Mouse (Mus musculus): ENCODE data around the gene Ftsj1. TPM values are rescaled to one million over a fixed set of nuclear protein-coding genes. Genes with fewer than 3 reads are reported as not detected.

Gene Ftsj1
- total RNA-seq, 2 experiments from 2014 or later, result 23.2 to 29.7 TPM

GRCm38 (mm10) chrX:8222296-8222677 is 29.9 kb downstream of the Ftsj1 start:
- DNase-seq (ENCODE audit: extremely low spot score in 1 of 2, low spot score in 1 of 2), result peak in 1 of 2 experiments; percentile 26

DNA sequence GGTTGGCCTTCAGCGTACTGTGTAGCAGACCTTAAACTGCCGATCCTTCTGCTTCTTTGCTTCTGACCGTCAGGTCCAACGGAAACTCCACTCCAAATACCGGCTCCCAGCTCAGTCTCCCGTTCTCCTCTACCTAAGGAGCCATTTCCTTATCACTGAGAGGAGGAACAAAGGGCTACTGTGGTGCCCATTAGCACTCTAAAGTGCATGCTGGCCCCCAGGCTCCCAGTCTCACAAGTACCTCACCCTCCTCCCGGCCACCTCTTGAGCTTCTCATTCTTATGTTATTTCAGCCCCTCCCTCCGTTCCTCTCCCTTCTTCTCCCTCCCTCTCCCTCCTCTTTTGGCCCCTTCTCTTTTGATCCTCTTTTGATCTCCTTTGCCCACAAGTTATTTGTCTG is 32.6 kb downstream of the Ftsj1 start:
- DNase-seq (ENCODE audit: extremely low spot score in 1 of 2, low spot score in 1 of 2), result no peak

DNA sequence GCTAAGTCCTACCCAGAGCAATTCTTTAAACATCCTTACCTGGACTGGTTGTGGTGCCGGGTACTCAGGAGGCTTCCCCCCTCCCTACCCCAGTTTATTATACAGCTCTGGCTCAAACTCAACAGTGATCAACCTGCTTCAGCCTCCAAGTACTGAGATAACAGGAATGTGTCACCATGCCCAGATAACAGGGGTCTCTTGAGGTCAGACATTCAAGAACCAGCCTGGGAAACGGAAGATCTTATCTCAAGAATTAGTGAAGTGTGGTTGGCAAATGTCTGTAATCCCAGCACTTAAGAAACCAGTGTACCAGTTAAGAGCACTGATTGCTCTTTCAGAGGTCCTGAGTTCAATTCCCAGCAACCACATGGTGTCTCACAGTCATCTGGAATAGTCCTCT is 34.1 kb downstream of the Ftsj1 start:
- no peak for DNase-seq (ENCODE audit: extremely low spot score in 1 of 2, low spot score in 1 of 2)

DNA sequence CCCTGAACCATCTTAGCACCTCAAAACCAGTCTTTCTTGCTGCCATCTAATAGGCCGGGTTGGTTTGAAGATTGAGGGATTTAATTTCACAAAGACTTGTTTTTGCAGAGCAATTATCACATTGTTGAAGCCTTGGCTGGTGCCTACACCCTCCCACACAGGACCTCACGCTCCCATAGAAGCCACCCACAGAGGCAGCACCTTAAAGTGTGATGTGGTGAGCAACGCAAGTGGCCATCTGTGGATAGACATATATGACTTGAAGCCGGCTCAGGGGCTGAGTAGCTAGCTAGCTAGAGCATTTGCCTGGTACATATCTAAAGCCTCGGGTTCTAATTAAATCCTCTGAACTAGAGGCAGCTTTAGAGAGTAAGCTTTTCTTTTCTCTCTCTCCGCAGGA is 34.8 kb downstream of the Ftsj1 start:
- DNase-seq (ENCODE audit: extremely low spot score in 1 of 2, low spot score in 1 of 2), result no peak

GRCm38 (mm10) chrX:8211490-8212207 is 40.6 kb downstream of the Ftsj1 start:
- DNase-seq (ENCODE audit: extremely low spot score in 1 of 2, low spot score in 1 of 2), result no peak

GRCm38 (mm10) chrX:8209720-8210119 is 42.5 kb downstream of the Ftsj1 start:
- DNase-seq (ENCODE audit: extremely low spot score in 1 of 2, low spot score in 1 of 2), result no peak

GRCm38 (mm10) chrX:8207224-8207623 is 45.0 kb downstream of the Ftsj1 start:
- no peak for DNase-seq (ENCODE audit: extremely low spot score in 1 of 2, low spot score in 1 of 2)

GRCm38 (mm10) chrX:8206694-8207197 is 45.5 kb downstream of the Ftsj1 start:
- no peak for DNase-seq (ENCODE audit: extremely low spot score in 1 of 2, low spot score in 1 of 2)

DNA sequence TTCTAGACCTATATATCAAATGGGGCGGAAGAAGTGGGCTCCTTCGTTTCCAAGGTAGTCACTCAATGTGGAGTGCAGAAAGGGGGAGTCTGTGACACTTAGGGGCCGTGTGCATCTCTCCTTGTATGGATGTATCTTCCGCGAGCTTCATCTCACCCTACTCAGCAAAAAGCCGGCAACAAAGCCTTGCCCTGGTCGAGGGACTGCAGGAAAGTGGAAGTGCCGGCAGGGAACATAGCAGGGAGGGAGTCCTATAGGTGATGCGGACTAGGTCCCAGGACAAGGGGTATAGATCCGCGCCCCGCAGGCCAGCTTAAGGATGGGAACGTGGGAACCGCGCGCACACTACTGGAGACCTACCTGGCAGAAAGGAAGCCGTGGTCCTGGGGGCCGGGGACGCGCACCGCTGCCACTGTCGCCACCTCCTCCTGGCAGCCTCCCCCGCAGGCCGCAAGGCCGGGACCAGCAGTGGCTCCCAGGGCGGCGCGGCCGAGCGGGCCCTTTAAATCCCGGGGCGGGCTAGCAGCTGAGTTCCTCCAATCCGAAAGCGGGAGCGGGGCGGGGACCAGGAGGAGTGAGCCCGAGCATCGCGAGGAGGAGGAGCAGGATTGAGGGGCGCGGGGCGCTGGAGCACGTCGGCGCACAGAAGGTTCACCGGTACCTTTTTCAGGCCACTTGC is 46.1 kb downstream of the Ftsj1 start, which contains the start of gene Porcn:
Gene Porcn (minus strand): TSS at position 511 of the 679 bp plus-strand sequence.
- DNase-seq (ENCODE audit: extremely low spot score in 1 of 2, low spot score in 1 of 2), result peak; percentile 66 to 69

- no peak for DNase-seq (ENCODE audit: extremely low spot score in 1 of 2, low spot score in 1 of 2)
These were observed 46.7 kb downstream of the Ftsj1 start for GRCm38 (mm10) chrX:8205551-8205950.

- no peak for DNase-seq (ENCODE audit: extremely low spot score in 1 of 2, low spot score in 1 of 2)
These were observed 47.1 kb downstream of the Ftsj1 start for GRCm38 (mm10) chrX:8205088-8205487.

DNA sequence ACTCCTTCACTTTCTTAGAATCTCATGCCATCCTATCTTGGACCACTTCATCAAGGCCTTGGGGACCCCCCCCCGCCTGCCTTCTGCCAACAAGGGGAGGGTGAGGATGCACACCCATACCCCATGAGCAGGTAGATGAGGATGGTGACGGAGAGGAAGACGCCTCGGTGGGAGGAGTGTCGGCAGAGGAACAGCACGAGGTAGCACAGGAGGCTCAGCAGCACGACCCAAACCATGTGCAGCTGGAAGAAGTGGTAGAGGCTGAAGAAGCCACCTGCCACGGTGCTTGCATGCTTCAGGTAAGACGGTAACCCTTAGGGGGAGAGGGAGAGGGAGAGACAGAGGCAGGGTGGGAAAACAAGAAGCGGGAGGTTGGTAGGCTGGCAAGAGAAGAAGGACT is 48.1 kb downstream of the Ftsj1 start:
- DNase-seq (ENCODE audit: extremely low spot score in 1 of 2, low spot score in 1 of 2), result no peak

DNA sequence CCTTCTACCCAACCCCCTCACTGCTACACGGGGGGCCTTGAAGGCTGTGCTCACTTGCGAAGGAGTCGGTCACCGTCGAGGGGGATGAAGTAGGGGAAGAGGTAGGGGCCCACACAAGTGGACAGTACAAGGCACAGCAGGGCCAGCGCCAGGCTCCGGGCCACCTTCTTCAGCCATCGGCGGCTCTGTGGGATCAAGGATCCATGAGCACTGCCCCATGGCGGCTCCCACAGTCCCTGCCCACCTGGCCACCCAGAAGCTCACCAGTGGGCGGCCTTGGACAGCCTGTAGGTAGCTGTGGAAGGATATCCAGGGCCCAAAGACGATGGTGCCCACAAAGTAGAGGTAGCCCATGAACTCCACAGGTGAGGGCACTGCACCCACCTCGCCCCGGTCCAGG is 49.1 kb downstream of the Ftsj1 start:
- no peak for DNase-seq (ENCODE audit: extremely low spot score in 1 of 2, low spot score in 1 of 2)

DNA sequence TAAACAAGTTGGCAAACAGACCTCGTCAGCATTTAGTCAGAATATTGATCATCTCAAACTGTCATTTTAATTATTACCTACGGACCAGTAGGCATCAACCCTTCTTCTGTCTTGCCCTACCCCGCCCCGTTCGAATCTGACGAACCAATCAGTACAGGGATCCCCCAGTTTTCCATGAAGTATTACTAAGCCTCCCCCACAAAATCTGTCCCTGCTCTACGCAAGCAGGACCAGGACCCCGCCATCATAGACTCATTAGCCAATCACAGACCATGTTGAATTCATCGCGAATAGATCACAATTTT is 58.8 kb downstream of the Ftsj1 start, which contains the start of gene Ebp:
Gene Ebp (minus strand): TSS at position 94 of the 305 bp plus-strand sequence.
- peak; percentile 17 to 29 for DNase-seq (ENCODE audit: extremely low spot score in 1 of 2, low spot score in 1 of 2)

- DNase-seq (ENCODE audit: extremely low spot score in 1 of 2, low spot score in 1 of 2), result peak; percentile 48 to 50
These were observed 59.4 kb downstream of the Ftsj1 start for GRCm38 (mm10) chrX:8192640-8193418.

DNA sequence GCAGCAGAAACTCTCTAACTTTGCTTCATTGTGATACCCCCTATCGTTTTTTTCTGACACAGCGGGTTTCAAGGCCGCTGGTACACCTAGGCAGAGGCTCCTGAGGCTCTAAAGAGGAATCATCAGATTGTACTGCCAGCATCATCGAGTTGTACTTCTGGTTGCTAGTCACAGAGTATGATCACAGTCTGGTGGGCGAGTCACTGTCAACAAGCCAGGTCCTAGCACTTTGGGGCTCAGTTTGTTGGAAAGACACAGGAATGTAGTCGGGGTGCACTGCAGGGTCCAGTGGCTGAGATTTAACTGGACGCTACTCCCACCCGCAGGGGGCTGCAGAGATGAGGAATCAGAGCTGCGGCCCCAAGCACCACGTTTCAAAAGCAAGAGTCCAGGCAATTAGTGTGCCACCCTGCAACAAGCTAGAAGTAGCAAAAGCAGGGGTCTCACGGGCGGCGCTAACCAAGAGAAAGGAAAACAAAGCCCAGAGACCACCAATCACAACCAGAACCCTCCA is 60.0 kb downstream of the Ftsj1 start:
- DNase-seq (ENCODE audit: extremely low spot score in 1 of 2, low spot score in 1 of 2), result no peak

Other genes with a start within 250 kb of the Ftsj1 start
- under 1 TPM; 0.59 to 0.71 TPM for gene Glod5, start 233.9 kb downstream of the Ftsj1 start, total RNA-seq (2021)
- 10 to 100 TPM; 19.3 to 20.9 TPM for gene Suv39h1, start 177.6 kb downstream of the Ftsj1 start, total RNA-seq (2021)
- gene Was, start 161.9 kb downstream of the Ftsj1 start, total RNA-seq (2021), result 1 to 10 TPM; 1.0 to 1.5 TPM
- gene Wdr13, start 119.5 kb downstream of the Ftsj1 start, total RNA-seq (2021), result 100 to 1,000 TPM; 199 to 214 TPM
- gene Rbm3, start 106.5 kb downstream of the Ftsj1 start, total RNA-seq (2021), result 100 to 1,000 TPM in 1 of 2 experiments, 10 to 100 TPM in 1; 94.0 to 137 TPM
- gene Tbc1d25, start 76.2 kb downstream of the Ftsj1 start, total RNA-seq (2021), result 10 to 100 TPM; 13.3 to 13.9 TPM
- gene Ebp, start 58.9 kb downstream of the Ftsj1 start, total RNA-seq (2021), result 10 to 100 TPM; 36.1 to 38.4 TPM
- gene Porcn, start 45.9 kb downstream of the Ftsj1 start, total RNA-seq (2021), result 100 to 1,000 TPM in 1 of 2 experiments, 10 to 100 TPM in 1; 94.5 to 101 TPM
- gene Slc38a5, start 18.7 kb upstream of the Ftsj1 start, total RNA-seq (2021), result 1 to 10 TPM; 5.3 to 7.9 TPM
- not detected for gene Ssxb10, start 75.0 kb upstream of the Ftsj1 start, total RNA-seq (2021)
- not detected for gene Ssxb9, start 114.6 kb upstream of the Ftsj1 start, total RNA-seq (2021)
- gene Ssxb1, start 160.9 kb upstream of the Ftsj1 start, total RNA-seq (2021), result not detected
- gene Ssxb2, start 209.3 kb upstream of the Ftsj1 start, total RNA-seq (2021), result not detected

Data from layer of hippocampus, postnatal 25 days (tissue).